Mouse (Mus musculus): ENCODE measurements around the gene L1cam.

- TF ChIP-seq POLR2A (IDR thresholded peaks at IDR 0.05; ENCODE audit: control insufficient read depth, low read depth, low read length) (no peak), CTCF (IDR thresholded peaks at IDR 0.05; ENCODE audit: control insufficient read depth, insufficient read depth, insufficient replicate concordance, low read depth, low read length) (no peak)
Observed at GRCm38 (mm10) chrX:73871474-73871873, 24.4 kb downstream of the L1cam start.
